Mouse (Mus musculus): ENCODE measurements around the gene Paxbp1. TPM values are rescaled to one million over a fixed set of nuclear protein-coding genes. Genes with fewer than 3 reads are reported as not detected.

The Paxbp1 gene
- polyA plus RNA-seq, 1 experiment: 2.1 TPM

DNA sequence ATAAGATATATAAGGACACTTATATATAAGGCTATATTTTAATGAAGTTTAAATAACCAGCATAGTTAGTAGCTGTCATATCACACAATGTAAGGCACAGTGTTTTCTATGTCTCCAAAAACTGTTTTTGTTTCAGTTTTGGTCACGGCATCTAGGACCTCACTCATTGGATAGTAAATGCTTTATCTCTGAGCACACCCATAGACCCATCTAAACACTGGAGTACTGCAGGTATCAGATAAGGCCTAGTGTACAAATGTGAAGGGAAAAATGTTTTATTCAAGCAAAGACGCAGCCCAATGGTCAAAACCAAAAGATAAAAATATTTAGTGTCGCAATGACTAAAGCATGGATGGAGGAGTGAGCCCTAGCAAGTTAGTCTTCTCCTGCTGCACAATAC lies 55.7 kb downstream of the Paxbp1 start:
- Histone ChIP-seq H3K4me1 (ENCODE audit: control insufficient read depth) (peaks cover 56% of the 10 kb centered on the region), H3K9me3 (ENCODE audit: control insufficient read depth, low read length) (no peaks in the 10 kb centered on the region), H3K36me3 (ENCODE audit: control insufficient read depth) (peaks cover 80% of the 10 kb centered on the region), H3K27me3 (ENCODE audit: control insufficient read depth) (no peaks in the 10 kb centered on the region), H3K4me3 (replicated peaks) (peak overlapping the region; percentile 63)
- TF ChIP-seq TAL1 (IDR thresholded peaks at IDR 0.05; ENCODE audit: low read length) (peak; percentile 91), GATA1 (IDR thresholded peaks at IDR 0.05; ENCODE audit: low read length) (peak; percentile 97)

DNA sequence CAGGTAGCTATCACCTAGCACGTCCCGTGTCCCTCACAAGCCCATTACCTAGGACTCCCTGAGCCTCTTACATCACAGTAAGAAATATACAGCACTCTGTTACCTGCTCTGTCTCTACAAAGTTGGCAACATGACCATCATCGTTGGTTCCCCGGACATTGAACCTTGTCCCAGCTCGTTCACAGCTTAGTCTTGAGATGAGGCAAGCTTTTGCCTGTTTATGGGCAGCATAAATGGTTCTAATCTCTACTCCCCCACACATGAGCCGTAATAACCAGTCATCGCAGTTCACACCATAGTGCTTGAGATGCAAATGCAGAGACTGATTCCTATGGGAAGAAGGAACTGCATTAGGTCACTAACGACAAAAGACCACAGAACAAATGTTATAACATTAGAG lies 56.3 kb downstream of the Paxbp1 start:
- H3K4me1 ChIP-seq (ENCODE audit: control insufficient read depth): peaks cover 54% of the 10 kb centered on the region
- H3K9me3 ChIP-seq (ENCODE audit: control insufficient read depth, low read length): no peaks in the 10 kb centered on the region
- no peaks in the 10 kb centered on the region for H3K27me3 ChIP-seq (ENCODE audit: control insufficient read depth)
- peak overlapping the region; percentile 63 for H3K4me3 ChIP-seq (replicated peaks)
- TF ChIP-seq TAL1 (IDR thresholded peaks at IDR 0.05; ENCODE audit: low read length) (no peak), GATA1 (IDR thresholded peaks at IDR 0.05; ENCODE audit: low read length) (no peak; the same call in 1 of the 2 replicates)
- H3K36me3 ChIP-seq (ENCODE audit: control insufficient read depth): peaks cover 81% of the 10 kb centered on the region

DNA sequence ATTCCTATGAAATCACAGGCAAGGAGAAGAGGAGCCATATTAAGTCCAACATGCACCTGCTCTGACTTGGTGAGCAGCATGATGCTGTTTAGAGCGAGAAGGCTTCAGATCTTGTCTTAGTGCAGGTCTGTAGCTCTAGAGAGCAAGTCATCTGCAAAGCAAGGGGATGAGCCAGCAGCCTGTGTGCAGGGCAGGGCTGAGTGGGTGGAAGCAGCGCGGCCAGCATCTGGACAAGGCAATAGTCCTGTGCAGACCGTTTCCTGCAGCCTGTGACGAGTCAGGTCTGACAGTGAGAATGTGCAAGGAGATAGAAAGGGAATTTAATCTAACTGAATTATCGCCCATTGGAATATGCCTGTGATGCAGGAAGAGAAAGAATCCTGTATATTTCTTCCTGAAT lies 73.3 kb downstream of the Paxbp1 start:
- Histone ChIP-seq H3K36me3 (ENCODE audit: control insufficient read depth) (peaks cover 96% of the 10 kb centered on the region), H3K9me3 (ENCODE audit: control insufficient read depth, low read length) (no peaks in the 10 kb centered on the region), H3K4me3 (replicated peaks) (no peak overlapping the region), H3K4me1 (ENCODE audit: control insufficient read depth) (peaks cover 15% of the 10 kb centered on the region), H3K27me3 (ENCODE audit: control insufficient read depth) (no peaks in the 10 kb centered on the region)
- TF ChIP-seq GATA1 (IDR thresholded peaks at IDR 0.05; ENCODE audit: low read length) (no peak), TAL1 (IDR thresholded peaks at IDR 0.05; ENCODE audit: low read length) (no peak)

DNA sequence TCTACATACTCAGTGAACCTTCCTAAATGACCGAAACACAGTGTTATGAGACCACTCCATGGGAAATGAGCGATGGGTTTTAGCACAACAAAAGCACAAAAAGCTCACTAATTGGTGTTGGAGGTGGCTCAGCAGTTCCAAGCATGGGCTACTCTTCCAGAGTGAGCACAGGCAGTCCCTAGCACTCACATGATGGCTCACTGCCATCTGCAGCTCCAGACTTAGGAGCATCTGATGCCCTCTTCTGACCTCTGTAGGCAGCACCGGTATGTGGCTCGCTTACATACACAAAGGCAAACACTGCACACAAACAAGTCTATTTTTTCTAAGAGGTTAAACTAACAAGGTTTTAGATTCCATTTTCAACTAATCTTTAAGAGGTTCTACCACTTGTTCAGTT lies 78.1 kb downstream of the Paxbp1 start:
- H3K27me3 ChIP-seq (ENCODE audit: control insufficient read depth): no peaks in the 10 kb centered on the region
- no peak overlapping the region for H3K4me3 ChIP-seq (replicated peaks)
- peaks cover 98% of the 10 kb centered on the region for H3K36me3 ChIP-seq (ENCODE audit: control insufficient read depth)
- H3K9me3 ChIP-seq (ENCODE audit: control insufficient read depth, low read length): no peaks in the 10 kb centered on the region
- H3K4me1 ChIP-seq (ENCODE audit: control insufficient read depth): peaks cover 47% of the 10 kb centered on the region
- TF ChIP-seq TAL1 (IDR thresholded peaks at IDR 0.05; ENCODE audit: low read length) (no peak), GATA1 (IDR thresholded peaks at IDR 0.05; ENCODE audit: low read length) (no peak)

DNA sequence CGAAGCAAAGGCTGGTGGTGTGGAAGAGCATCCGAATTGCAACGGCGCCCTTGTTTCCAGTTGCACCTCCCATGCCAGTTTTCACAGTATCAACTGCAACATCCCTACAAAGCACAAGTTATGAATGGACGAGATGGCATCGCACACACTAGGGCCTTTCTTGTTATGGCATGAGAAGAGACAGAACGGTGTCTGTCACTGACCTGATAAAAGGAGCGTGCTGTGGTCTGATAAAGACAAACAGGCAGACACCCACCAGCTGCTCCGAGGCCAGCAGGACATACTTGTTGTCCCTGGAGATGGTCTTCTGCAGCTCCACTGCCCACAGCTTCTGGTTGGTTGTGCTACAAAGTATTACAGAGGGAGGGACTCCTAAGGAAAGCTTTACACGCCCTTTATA lies 80.0 kb downstream of the Paxbp1 start:
- H3K4me1 ChIP-seq (ENCODE audit: control insufficient read depth): peaks cover 40% of the 10 kb centered on the region
- peak; percentile 90 for TF ChIP-seq GATA1 (IDR thresholded peaks at IDR 0.05; ENCODE audit: low read length)
- peak; percentile 90 for TF ChIP-seq TAL1 (IDR thresholded peaks at IDR 0.05; ENCODE audit: low read length)
- peak overlapping the region; percentile 25 for H3K4me3 ChIP-seq (replicated peaks)
- no peaks in the 10 kb centered on the region for H3K27me3 ChIP-seq (ENCODE audit: control insufficient read depth)
- no peaks in the 10 kb centered on the region for H3K9me3 ChIP-seq (ENCODE audit: control insufficient read depth, low read length)
- peaks cover 98% of the 10 kb centered on the region for H3K36me3 ChIP-seq (ENCODE audit: control insufficient read depth)

Other genes with a start within 250 kb of the Paxbp1 start
- gene Urb1, start 234.1 kb downstream of the Paxbp1 start, polyA plus RNA-seq (2012): 0.09 and 0.12 TPM in 2 replicates
- gene Eva1c, start 217.8 kb downstream of the Paxbp1 start, polyA plus RNA-seq (2012): 0.30 and 0.55 TPM in 2 replicates
- 1.9 and 2.1 TPM in 2 replicates for gene Cfap298, start 109.4 kb downstream of the Paxbp1 start, polyA plus RNA-seq (2012)
- gene Synj1, start 33.2 kb downstream of the Paxbp1 start, polyA plus RNA-seq (2012): 8.1 and 8.8 TPM in 2 replicates
- gene 4932438H23Rik, start 50.6 kb upstream of the Paxbp1 start, polyA plus RNA-seq (2012): not detected in 2 replicates
- not detected in 2 replicates for gene Olig2, start 180.9 kb upstream of the Paxbp1 start, polyA plus RNA-seq (2012)
- gene Olig1, start 225.2 kb upstream of the Paxbp1 start, polyA plus RNA-seq (2012): not detected in 2 replicates